Mouse (Mus musculus): ENCODE measurements around the gene Hnrnpa3. TPM values are rescaled to one million over a fixed set of nuclear protein-coding genes. Genes with fewer than 3 reads are reported as not detected.

Hnrnpa3 gene
- polyA plus RNA-seq, 1 experiment: 45.4 TPM

DNA sequence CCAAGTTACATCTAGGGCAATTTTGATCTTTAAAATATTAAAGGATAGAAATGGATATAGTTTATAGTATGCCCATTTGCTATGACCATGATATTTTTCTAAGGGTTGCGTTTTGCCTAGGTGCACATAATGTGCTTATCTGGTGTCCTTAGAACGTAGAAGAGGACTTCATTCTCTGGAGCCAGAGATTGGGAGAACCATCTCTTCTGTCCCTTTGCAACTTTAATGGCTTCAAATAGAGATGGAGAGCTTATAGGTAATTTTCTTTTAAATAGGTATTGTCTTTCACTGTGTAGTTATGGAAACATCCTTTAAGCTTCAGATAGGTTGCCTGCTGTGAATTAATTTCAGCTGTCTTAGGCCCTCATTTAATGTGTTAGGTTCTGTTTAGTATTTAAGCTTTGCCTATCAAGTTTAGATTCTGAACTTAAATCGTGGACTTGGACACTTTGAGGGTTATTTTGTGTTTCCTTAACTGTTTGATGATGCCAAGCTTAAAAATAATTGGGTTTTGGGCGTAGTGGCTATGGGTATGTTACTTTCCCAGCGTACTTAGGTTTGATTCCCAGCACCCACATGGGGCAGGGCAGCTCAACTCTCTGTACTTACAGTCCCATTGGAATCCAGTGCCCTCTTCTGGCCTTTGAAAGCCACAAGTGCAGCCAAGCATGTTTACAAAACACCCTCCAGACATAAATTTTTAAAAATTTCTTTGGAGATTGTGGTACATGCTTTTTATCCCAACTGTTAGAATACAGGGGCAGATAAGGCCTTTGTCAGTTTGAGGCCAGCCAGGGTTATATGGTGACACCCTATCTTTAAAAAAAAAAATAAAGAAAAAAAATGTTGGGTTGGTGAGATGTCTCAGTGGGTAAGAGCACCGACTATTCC lies 11.6 kb downstream of the Hnrnpa3 start:
- no peak overlapping the region for H3K27ac ChIP-seq (ENCODE audit: control insufficient read depth, insufficient read depth, low read length)

DNA sequence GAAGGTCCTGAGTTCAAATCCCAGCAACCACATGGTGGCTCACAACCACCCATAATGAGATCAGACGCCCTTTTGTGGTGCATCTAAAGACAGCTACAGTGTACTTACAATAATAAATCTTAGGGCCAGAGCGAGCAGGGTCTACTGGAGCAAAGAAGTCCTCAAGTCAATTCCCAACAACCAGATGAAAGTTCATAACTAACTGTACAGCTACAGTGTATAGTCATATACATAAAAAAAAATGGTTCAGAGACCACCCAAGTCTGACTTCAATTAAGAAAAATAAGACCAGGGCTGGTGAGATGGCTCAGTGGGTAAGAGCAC lies 12.2 kb downstream of the Hnrnpa3 start:
- H3K4me3 ChIP-seq (ENCODE audit: control insufficient read depth, insufficient read depth, low read length): no peak overlapping the region
- no peaks in the 10 kb centered on the region for H3K4me1 ChIP-seq (replicated peaks; ENCODE audit: control insufficient read depth, insufficient read depth, low read length)
- TF ChIP-seq CTCF (IDR thresholded peaks at IDR 0.05; ENCODE audit: borderline replicate concordance, control insufficient read depth, extremely low read depth, insufficient read depth, low read length, poor library complexity) (no peak), POLR2A (IDR thresholded peaks at IDR 0.05; ENCODE audit: control insufficient read depth, extremely low read depth, insufficient read depth, low read length, poor library complexity) (no peak)
- H3K27me3 ChIP-seq (ENCODE audit: control insufficient read depth, insufficient read depth, low read length): no peaks in the 10 kb centered on the region
- H3K36me3 ChIP-seq (ENCODE audit: control insufficient read depth, insufficient read depth, low read length): peaks cover 7% of the 10 kb centered on the region
- no peak overlapping the region for H3K27ac ChIP-seq (ENCODE audit: control insufficient read depth, insufficient read depth, low read length)
- no peak for DNase-seq
- 93% methylated on average over 2 of the region's 2 CpGs for WGBS

More for the DNA sequence above, 11.6 kb downstream of the Hnrnpa3 start:
- Histone ChIP-seq H3K4me1 (replicated peaks; ENCODE audit: control insufficient read depth, insufficient read depth, low read length) (no peaks in the 10 kb centered on the region), H3K36me3 (ENCODE audit: control insufficient read depth, insufficient read depth, low read length) (peaks cover under 1% of the 10 kb centered on the region; the same call in 1 of the 2 replicates), H3K27me3 (ENCODE audit: control insufficient read depth, insufficient read depth, low read length) (no peaks in the 10 kb centered on the region), H3K4me3 (ENCODE audit: control insufficient read depth, insufficient read depth, low read length) (no peak overlapping the region)
- 95% methylated on average over 6 of the region's 6 CpGs for WGBS
- no peak for DNase-seq
- TF ChIP-seq POLR2A (IDR thresholded peaks at IDR 0.05; ENCODE audit: control insufficient read depth, extremely low read depth, insufficient read depth, low read length, poor library complexity) (no peak), CTCF (IDR thresholded peaks at IDR 0.05; ENCODE audit: borderline replicate concordance, control insufficient read depth, extremely low read depth, insufficient read depth, low read length, poor library complexity) (no peak)

DNA sequence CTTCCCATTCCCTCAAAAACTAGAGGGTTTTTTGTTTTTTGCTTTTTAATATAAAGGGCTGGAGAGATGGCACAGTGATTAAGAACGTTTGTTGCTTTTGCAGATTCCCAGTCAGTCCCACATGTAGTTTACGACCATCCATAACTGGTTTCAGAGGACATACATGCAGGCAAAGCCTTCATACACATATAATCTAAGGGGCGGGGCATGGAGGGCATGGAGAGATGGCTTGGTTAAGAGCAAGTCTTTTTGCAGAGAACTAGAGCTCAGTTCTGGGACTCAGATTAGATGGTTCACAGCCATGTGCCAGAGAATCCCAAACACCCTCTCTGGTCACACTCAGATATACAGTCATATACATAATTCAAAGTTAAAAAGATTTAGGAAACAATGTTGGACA lies 13.5 kb downstream of the Hnrnpa3 start:
- WGBS: 86% methylated on average over 3 of the region's 3 CpGs
- TF ChIP-seq CTCF (IDR thresholded peaks at IDR 0.05; ENCODE audit: borderline replicate concordance, control insufficient read depth, extremely low read depth, insufficient read depth, low read length, poor library complexity) (no peak), POLR2A (IDR thresholded peaks at IDR 0.05; ENCODE audit: control insufficient read depth, extremely low read depth, insufficient read depth, low read length, poor library complexity) (no peak)
- no peak for DNase-seq
- H3K4me1 ChIP-seq (replicated peaks; ENCODE audit: control insufficient read depth, insufficient read depth, low read length): no peaks in the 10 kb centered on the region
- H3K27me3 ChIP-seq (ENCODE audit: control insufficient read depth, insufficient read depth, low read length): no peaks in the 10 kb centered on the region
- no peak overlapping the region for H3K27ac ChIP-seq (ENCODE audit: control insufficient read depth, insufficient read depth, low read length)
- peaks cover 15% of the 10 kb centered on the region for H3K36me3 ChIP-seq (ENCODE audit: control insufficient read depth, insufficient read depth, low read length)
- H3K4me3 ChIP-seq (ENCODE audit: control insufficient read depth, insufficient read depth, low read length): no peak overlapping the region

DNA sequence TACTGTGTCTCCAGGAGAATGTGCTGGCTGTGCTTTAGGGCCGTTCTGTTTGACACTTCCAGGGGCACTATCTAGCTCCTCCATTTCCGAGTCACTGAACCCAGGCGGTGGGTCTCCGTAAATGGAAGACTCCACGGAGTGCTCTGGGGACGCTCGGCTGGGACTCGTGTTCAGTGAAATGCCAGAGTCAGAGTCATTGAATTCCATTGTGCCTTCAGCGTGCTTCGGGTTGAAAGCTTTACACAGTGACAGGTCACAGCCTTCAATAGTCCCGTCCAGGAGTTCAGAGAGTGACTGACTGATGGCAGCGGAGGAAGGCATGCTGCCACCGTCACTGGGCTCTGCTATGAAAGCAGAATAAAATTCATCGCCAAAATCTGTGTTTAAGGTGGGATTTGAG lies 17.5 kb downstream of the Hnrnpa3 start:
- no peak for TF ChIP-seq CTCF (IDR thresholded peaks at IDR 0.05; ENCODE audit: borderline replicate concordance, control insufficient read depth, extremely low read depth, insufficient read depth, low read length, poor library complexity)
- TF ChIP-seq POLR2A (IDR thresholded peaks at IDR 0.05; ENCODE audit: control insufficient read depth, extremely low read depth, insufficient read depth, low read length, poor library complexity): no peak
- no peak for DNase-seq
- WGBS: 98% methylated on average over 14 of the region's 14 CpGs
- Histone ChIP-seq H3K27ac (ENCODE audit: control insufficient read depth, insufficient read depth, low read length) (no peak overlapping the region), H3K4me1 (replicated peaks; ENCODE audit: control insufficient read depth, insufficient read depth, low read length) (no peaks in the 10 kb centered on the region), H3K27me3 (ENCODE audit: control insufficient read depth, insufficient read depth, low read length) (no peaks in the 10 kb centered on the region), H3K36me3 (ENCODE audit: control insufficient read depth, insufficient read depth, low read length) (peaks cover 24% of the 10 kb centered on the region), H3K4me3 (ENCODE audit: control insufficient read depth, insufficient read depth, low read length) (no peak overlapping the region)

DNA sequence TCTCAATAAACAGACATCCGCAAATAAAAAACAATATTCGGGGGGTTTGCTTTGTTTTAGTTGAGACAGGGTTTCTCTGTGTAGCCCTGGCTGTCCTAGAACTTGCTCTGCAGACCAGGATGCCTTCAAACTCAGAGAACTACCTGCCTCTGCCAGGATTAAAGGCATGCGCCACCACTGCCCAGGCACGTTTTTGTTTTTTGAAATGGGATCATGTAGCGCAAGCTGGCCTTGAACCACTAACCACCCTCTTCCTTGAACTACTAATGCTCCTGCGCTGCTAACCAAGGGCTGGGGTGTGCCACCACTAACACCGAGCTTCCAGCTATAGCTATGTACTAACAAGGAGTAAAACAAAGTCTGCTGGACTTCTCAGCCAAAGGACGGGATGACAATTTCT lies 20.9 kb downstream of the Hnrnpa3 start:
- Histone ChIP-seq H3K4me1 (replicated peaks; ENCODE audit: control insufficient read depth, insufficient read depth, low read length) (peaks cover 19% of the 10 kb centered on the region), H3K27ac (ENCODE audit: control insufficient read depth, insufficient read depth, low read length) (no peak overlapping the region), H3K27me3 (ENCODE audit: control insufficient read depth, insufficient read depth, low read length) (no peaks in the 10 kb centered on the region), H3K36me3 (ENCODE audit: control insufficient read depth, insufficient read depth, low read length) (peaks cover 24% of the 10 kb centered on the region), H3K4me3 (ENCODE audit: control insufficient read depth, insufficient read depth, low read length) (no peak overlapping the region)
- no peak for TF ChIP-seq POLR2A (IDR thresholded peaks at IDR 0.05; ENCODE audit: control insufficient read depth, extremely low read depth, insufficient read depth, low read length, poor library complexity)
- TF ChIP-seq CTCF (IDR thresholded peaks at IDR 0.05; ENCODE audit: borderline replicate concordance, control insufficient read depth, extremely low read depth, insufficient read depth, low read length, poor library complexity): no peak
- 87% methylated on average over 8 of the region's 8 CpGs for WGBS
- no peak for DNase-seq

DNA sequence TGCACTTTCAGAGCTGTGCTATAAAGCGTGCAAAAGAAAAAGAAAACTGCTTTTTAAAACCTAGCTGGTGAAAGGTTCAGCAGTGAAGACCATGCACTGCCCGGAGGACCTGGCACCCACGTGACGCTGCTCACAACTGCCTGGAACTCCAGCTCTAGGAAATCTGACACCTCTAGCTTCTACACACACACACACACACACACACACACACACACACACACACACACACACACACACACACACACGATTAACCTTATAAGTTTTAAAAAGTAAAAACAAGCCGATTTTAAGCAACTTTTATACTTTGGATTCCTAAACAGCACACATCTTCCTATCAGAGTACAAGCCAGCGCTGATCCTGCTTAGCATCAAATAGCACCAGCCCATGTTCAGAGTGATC lies 22.4 kb downstream of the Hnrnpa3 start:
- Histone ChIP-seq H3K27me3 (ENCODE audit: control insufficient read depth, insufficient read depth, low read length) (no peaks in the 10 kb centered on the region), H3K36me3 (ENCODE audit: control insufficient read depth, insufficient read depth, low read length) (peaks cover 16% of the 10 kb centered on the region), H3K27ac (ENCODE audit: control insufficient read depth, insufficient read depth, low read length) (no peak overlapping the region), H3K4me3 (ENCODE audit: control insufficient read depth, insufficient read depth, low read length) (no peak overlapping the region), H3K4me1 (replicated peaks; ENCODE audit: control insufficient read depth, insufficient read depth, low read length) (peaks cover 28% of the 10 kb centered on the region)
- 86% methylated on average over 7 of the region's 7 CpGs for WGBS
- TF ChIP-seq CTCF (IDR thresholded peaks at IDR 0.05; ENCODE audit: borderline replicate concordance, control insufficient read depth, extremely low read depth, insufficient read depth, low read length, poor library complexity): no peak
- TF ChIP-seq POLR2A (IDR thresholded peaks at IDR 0.05; ENCODE audit: control insufficient read depth, extremely low read depth, insufficient read depth, low read length, poor library complexity): no peak
- no peak for DNase-seq
